Mouse (Mus musculus): ENCODE results near the gene Prkar2a.
"Not testable (repeated sequence)": the region's sequence is repeated elsewhere in the genome, so short reads cannot be mapped to it uniquely, and the experiment has no call there.

The Prkar2a gene

DNA sequence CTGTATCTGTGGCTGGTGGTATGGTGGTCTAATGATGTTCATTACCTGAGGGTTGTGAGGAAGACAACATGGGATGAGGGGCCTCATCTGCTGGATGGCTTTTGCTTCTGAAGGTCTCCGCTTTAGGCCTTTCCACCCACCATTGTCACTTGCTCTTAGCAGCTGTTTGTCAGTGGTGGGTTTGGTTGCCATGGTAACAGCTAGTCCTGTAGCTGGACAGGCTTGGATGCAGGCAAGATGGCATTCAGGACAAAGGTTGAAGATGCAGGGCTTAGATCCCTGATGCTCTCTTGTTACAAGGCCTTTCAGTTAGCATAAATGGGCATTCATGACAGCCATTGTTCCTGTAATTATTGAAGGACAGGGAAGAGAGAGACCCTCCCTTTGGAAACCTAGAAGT lies at the start of gene Prkar2a:
Prkar2a (plus strand) TSS at position 209 of the 400 bp plus-strand sequence.
- DNase-seq = no peak

DNA sequence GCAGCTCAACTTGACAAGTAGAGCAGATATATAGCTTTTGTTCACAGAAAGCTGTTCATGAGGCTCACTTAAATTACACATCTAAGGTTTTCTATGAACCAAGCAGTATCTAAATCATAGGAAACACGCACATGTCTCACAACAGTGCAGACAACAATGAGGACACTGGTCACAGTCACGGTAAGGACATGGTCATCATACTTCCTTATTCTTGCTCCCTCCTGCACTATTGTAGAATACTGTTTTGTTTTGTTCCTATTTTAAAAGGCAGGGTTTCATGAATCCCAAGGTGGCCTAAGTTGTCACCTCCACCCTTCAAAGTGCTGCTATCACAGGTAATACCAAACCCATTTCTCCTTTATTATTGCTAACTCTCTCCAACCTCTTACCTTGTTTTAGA lies 49.3 kb upstream of the Prkar2a start:
- DNase-seq = no peak

DNA sequence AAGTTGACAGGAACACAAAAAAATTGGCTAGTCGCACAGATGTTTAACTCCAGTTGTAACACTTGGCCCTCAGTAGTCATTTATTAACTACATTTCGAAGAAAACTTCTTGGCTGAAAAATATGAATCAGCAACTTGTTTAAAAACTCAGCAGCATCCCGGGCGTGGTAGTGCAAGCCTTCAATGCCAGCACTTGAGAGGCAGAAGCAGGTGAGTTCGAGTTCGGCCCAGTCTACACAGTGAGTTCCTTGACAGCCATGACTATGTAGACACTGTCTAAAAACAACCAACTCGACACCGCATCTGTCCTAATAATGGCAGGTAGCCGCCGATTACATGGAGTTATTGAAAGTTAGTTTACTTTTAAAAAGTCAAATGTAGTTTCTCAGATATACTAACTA lies 40.9 kb upstream of the Prkar2a start:
- peak; percentile 15 for DNase-seq

DNA sequence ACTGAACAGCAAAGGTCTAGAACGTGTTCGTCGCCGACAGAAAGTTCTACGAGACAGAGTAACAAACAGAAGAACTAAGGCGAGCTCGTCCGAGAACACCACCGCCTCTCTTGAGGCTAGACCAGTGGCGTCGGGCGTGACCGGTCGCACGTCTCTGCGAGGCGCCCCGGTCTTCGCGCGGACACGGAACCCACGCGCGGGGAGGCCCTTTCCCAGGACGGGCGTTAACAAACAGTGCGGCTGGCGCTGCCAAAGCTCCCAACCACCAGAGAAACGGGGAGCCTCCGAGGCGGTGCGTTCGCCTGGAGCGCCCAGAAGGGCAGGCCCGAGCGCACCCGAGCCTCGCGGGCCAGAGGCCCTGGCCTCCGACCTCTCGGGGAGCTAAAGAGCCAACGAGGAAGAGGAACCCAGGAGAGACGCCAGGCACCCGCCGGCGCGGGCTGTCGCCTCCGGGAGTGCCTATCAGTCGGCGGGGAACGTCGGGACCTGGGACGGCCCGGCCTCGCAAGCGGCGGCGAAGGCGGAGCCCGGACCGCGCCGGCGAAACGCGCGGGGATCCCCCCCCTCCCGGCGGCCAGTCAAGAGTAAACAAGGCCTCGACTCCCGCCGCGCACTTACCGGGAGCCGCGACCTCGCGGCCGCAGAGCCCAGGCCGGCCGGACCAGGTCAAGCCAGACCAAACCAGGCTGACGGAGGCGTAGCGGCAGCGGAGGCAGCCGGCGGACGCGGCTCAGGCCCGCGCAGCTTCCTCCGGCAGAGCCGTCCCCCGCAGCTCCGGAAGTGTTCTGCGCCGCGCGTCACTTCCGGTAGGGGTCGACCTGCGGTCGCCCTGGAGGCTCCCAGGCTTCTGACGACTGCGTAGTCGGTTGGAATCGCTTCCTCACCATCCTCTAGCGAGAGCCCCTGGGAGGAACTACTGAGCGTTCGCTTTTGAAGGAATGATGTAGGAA lies 40.2 kb upstream of the Prkar2a start, which contains the start of gene Arih2:
Arih2 (minus strand) TSS at position 776 of the 950 bp plus-strand sequence.
- DNase-seq = peak; percentile 90

DNA sequence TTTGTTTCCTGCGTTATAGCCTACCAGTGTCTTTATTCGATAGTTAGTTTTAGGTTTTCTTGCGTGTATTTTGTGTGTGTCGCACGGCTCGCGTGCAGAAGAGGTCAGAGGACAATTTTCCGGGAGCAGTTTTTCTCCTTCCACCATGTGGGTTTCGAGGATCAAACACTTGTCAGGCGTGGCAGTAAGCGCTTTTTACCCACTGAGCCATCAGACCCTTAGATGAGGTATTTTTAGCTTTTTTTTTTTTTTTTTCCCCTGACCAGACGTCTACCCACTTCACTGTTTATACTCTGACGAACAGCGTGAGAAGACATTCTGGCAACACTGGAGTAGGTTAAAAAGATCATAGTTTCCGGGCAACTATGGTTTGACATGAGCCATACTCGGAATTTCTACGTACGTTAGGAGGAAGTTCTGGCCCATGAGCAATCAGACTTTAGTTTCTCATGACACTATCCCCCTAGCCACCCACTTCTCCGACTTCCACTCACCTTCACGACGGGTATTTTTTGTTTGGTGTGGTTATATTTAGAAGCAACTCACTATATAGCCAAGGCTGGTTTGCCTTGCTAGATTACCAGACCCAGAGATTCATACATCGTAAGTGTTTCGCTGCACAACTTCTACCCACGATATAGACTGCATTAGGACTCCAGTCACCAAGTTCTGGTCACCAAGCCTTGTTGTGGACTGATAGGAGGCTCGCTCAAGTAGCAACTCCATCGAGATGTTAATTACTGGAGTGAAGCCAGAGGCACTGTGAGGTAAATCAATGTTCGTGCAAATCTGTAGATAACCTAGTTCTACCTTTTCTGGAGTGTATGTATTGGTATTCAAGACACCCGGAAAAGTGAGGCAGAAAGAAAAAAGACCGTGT lies 39.3 kb upstream of the Prkar2a start:
- peak; percentile 20 for DNase-seq

DNA sequence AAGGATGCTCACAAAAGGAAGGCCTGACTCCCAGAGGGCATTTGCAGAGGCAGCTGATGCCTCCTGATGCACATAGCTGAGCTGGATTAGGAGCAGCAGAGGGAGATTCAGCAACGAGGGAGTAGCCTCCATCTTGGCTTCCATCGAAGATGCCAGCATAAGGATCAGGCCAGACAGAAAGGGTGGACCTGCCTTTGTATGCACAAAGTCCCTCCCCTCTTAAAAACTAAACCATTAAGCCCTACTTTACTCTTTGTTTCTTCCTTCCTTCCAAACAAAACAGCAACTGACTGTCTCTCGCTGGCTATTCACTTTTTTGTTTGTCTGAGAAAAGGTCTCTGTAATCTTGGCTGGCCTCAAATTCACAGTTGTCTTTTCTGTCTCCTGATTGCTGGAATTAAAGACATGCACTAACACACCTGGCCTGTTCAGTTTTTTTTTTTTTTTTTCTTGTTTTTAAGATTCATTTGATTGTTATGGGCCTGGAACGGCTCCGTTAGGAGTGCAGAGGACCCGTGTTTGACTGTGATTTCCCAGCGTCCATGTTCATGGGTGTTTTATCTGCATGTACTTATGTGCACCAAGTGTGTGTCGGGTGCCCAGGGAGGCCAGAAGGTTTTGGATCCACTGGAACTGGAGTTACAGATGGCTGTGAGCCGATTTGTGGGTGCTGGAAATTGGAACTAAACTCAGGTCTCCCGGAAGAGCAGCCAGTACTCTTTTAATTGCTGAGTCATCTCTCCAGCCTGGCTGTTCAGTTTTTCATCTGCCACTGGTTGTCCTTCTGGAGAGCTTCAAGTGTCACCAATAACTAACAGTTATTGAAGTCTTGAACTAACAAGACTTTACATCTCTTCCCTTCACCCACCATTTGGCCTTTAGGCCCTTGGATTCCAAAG lies 34.3 kb upstream of the Prkar2a start:
- no peak for DNase-seq

DNA sequence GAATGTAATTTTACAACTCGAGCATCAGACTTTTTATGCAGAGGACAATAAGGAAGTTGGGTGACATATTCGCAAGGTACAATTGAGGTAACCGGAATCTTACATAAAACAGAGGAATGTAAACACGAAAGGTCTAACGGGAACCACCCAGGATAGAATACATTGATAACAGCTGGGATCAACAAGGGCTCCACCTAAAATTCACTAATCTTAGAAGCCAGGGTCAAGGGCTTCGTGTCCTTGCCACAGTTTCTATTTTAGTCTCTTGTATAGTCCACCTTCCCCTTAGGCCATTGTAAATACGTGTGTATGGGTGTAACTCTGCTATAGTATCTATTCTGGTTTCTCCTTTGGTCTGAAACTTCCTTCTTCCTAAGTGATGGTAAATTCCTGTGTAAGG lies 33.2 kb upstream of the Prkar2a start:
- DNase-seq = not testable (repeated sequence)

DNA sequence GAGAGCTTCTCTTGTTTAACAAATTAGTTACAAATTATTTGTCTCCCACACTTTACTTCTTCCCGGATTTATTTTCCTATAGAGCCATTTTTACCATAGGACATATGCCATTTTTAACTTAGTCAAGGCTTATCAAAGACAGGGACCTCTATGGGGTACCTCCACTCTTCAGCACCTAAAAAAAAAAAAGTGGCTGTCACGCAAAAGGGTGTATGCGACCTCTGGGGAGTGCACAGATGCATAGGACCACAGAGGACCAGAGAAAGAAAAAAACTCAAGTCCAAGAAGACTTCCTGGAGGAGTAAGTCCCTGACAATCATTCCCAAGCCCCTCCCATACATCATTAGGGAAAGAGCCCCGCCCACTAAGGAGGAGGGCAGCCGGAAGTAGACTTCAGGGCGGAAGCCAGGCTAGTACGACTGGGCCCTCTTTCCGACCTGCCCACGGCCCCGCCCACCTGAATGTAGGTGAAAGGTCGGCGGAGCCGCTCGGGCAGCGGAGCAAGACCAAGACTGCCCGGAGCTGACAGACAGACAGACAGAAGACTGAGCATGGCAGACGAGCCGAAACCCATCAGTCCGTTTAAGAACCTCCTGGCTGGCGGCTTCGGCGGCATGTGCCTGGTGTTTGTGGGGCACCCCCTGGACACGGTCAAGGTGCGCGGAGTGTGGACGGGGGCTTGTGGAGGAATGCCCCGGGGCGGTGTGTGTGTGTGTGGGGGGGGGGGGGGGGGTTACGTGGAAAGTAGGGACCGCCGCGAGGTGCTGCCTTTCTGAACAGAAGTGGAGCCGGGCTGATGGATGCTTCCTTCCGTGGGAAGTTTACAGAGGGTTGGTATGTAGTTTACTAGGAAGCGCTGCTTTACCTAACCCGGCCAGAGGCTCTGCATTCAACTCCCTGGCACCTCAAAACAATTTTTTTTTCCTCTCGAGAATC lies 27.2 kb upstream of the Prkar2a start, which contains the start of gene Slc25a20:
Slc25a20 (plus strand) TSS at position 412 of the 936 bp plus-strand sequence.
- peak; percentile 79 for DNase-seq

DNA sequence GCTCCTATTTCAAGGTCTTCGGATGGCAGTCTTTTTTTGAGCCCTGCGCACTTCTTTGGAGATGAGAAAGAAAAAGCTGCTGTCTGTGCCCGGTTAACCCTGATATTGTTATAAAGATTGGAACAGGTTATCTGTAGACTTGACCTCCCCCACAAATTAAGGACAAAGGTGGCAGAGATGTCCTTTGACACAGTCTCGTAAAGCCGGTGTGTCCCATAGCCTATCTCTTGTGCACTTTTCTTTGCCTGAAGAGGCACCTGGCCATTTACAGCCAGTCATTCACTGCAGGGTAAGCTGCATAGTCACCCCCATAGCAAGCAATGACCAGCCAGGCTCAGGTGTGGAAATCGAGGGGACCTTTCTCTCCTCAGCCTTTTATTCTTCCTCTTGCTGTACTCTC lies 26.5 kb upstream of the Prkar2a start:
- no peak for DNase-seq

DNA sequence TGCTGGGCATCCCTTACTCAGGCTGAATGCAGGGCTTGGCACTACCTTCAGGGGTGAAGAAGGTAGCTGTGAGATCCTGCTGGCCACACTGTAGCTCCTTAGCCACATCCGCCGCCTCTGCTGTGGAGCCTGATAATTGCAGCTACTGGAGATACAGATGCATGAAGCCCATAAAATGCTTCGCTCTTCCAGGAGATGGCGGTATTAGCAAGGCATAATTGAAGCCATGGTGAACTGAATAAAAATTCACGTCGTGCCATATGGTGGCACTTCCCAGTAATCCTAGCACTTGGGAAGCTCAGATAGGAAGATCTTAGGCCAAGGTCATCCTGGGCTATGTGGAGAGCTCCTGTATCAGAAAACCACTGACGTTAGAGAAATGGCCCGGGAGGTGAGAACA lies 19.2 kb upstream of the Prkar2a start:
- no peak for DNase-seq

DNA sequence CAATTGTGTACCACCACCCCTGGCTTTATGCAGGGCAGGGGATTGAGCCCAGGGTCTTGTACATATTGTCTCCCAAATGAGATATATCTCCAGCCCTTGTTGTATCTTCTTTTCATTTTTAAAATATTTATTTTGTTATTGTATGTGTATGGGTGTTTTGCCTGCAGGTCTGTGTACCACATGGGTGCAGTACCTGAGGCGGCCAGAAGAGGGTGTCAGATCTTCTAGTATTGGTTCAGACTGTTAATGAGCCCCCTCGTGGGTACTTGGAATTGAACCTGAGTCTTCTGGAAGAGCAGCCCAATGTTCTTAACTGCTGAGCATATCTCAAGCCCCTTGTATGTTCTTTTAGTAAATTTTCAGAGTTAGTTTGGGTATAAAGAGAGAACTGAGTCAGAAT lies 16.0 kb upstream of the Prkar2a start:
- no peak for DNase-seq

DNA sequence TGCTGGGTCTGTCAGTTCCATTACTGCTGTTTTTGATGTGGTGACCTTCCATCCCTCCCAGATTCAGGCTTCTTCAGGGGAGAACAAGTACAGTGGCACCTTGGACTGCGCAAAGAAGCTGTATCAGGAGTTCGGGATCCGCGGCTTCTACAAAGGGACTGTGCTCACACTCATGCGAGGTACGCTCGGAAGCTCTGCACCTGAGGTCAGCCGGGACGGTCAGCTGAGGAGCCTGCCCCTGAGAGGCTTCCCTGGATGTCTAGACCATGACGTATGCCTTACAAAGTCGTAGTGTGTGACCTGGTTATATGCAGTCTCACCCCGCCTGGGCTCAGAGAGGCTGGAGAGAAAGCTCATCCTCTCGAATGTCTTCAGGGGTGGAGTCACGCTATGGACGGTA lies 9.1 kb upstream of the Prkar2a start:
- DNase-seq = no peak

DNA sequence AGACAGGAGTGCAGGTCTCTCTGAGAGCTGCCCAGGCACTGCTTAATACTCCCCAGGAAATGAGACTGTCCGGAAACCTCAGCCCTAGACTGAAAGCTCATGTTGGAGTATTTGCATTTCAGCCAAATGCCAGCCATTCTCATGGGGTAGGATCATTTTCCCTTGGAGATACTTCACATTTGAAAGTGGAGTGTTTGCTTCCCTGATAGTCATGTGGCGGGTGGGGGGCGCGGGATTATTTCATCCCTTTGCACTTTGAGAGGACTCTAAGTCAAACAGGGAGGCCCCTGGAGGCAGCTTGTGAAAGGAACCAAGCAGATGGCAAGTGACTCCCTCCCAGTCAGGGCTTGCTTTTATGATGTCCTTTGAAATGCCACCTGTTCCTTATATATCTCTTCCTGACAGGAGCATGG lies 2.6 kb upstream of the Prkar2a start:
- no peak for DNase-seq

DNA sequence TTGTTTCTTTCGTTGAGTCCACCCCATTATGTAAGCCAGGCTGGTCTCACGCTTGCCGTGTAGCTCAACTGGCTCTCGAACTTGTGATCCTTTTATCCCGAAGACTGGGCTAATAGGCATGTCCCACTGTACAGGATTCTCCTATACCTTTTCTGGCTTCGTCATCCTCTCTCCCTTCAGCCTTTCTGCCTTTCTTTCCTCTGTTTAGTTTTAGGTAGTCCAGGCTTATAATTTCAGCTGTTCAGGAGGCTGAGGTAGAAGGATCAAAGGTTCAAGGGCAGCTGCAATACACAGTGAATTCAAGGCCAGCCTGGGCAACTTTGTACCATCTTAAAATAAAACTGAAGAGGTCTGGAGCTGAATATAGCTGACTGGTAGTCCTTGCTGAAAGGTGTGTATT lies 1.9 kb upstream of the Prkar2a start:
- no peak for DNase-seq

DNA sequence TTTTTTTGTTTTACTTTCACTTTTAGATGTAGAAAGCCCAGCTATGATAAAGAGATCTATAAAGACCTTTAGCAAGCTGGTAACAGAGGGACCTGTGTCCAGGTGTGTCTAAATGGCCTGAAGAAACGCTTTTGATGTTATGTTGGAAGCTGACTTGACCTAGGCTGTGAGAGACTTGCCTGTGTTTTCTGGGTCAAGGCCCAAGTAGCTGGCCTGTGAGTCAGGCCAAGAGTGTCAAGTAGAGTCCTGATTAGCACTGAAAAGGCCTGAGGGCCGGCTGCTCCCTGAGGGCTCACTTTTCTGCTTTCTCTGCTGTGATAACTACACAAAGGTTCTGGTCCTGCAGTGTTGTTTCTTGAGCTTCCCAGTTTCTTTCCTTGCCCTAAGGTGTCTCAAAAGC lies 1.4 kb upstream of the Prkar2a start:
- no peak for DNase-seq

DNA sequence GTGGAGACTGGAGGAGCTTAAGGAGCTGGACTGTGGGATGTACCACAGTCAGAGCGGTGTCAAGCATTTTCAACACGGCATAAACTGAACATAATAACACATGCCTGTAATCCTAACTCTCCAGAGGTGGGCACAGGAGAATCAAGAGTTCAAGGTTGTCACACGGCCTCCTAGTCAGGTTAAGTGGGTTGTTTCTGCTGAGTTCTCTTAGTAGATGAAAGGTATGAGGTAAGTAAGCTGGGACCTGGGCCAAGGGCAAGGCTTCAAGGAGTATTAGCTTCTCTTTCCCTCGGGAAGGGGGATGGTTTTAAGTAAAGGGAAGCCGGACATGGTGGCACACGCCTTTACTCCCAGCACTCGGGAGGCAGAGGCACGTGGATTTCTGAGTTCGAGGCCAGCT lies 663 bp upstream of the Prkar2a start:
- no peak for DNase-seq

DNA sequence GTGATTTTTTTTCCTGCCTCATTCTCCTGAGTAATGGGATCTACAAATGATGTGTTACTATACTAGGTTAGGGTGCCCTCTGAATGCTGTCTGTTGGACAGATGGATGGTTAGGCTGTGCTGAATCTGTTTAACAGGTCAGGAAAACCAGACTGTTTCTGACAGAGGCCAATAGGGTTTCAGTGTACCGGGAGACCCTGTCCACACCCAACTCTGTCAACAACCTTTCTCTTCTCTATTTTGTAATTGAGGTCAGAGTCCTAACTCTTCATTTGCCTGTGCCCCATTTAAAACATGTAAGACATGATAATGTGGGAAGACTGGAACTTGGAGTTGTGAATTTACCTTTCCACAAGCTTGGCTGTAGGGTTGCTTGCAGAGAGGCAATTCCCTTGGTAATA lies 879 bp downstream of the Prkar2a start:
- no peak for DNase-seq

DNA sequence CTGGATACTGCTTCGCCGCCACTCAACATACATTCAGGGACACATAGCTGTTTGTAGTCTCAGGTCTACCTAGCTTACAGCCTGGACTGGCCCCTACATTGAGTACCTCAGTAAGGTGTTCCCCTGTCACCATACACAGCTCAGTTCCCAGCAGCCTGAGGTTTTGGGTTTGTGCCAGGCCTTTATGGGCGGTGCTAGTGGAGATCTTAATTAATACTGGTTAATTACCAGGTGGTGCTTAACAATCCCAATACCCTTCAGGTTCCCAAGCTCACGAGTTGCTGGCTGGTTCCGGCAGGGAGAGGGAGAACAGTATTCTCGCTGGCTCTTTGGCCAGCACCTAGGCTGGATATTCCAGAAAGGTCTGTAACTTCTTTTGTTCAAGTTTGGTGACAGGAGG lies 1.8 kb downstream of the Prkar2a start:
- DNase-seq = peak; percentile 50

DNA sequence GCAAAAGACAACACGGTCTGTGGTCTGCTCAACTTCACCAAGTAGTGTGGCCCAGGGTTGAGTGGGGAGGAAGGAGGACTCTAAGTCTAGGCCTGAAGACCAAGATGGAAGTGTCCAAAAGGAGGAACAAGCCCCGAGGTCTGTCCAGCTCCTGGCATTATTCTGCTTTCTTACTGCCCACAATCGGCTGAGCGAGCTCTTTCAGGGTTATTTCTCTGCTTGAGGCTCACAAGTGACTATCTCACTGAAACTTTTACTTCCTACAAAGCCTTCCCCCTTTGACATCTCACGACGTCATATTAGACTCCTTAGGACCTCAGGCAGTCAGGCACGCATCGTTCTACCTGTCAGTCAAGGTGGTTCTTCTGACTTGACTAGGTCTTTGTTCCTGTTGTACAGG lies 2.3 kb downstream of the Prkar2a start:
- DNase-seq = peak; percentile 20

DNA sequence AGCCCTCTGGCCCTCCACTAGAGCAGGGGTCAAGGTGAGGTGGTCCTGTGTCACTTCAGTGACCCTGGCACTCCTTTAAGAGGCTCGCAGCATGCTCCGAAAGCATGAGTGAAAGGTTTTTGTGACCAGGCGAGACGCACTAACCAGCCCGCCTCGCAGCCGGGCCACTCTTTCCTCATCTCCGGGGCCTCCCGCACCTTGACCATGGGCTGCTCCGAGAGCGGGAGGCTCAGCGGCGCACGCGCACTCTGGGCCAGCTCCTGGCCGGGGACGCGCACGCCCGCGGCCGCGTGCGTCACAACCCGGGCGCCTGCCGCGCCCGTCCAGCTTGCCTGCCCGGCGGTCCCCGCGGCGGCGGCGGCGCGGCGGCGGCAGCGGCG lies 2.7 kb downstream of the Prkar2a start:
- peak; percentile 94 for DNase-seq
